Comparison of ENCODE assay signal across 8 mouse cellular contexts in the genomic region with DNA sequence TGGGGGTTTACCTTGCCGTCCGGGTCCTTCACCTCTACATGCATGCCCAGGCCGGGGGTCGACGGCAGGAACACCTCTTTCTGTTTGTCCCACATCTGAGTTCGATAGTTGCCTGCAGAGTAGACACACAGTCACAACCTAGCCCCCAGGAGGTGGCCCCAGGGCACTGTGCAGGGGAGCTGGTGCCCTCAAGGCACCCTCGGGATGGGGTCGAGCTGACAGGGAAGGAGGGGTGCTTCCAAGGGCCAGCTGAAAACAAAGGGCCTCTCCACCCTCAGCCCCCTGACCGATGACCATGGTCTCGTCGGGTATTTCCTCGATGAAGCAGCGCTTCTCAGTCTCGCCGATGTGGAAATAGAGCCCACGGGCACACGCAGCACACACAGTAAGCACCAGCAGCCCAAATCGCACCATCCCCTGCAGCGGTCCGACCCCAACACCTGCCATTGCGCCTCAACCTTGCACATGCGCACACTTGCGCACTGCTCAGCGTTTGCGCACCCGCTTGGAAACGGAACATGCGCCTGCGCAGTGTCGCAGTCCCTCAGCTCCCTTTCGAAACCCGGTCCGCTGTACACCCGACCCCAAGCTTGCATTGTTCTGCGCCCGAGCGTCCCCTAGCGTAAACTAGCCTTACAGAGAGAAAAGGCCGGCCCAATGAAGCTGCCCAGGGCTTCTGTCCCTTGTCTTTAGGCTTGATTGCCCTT. TPM values are rescaled to one million over a fixed set of nuclear protein-coding genes. Genes with fewer than 3 reads are reported as not detected.
DNase-seq lines count a peak whose midpoint lies in the region; ATAC-seq lines count a peak whose summit lies in the region.

A gene (minus strand): TSS at position 484 of the 707 bp plus-strand sequence.

- no peaks in the 10 kb centered on the region for H3K27me3 ChIP-seq in heart, embryonic 14.5 days (ENCODE audit: control insufficient read depth, insufficient read depth, low read length)
- no peaks in the 10 kb centered on the region for H3K27me3 ChIP-seq in liver, embryonic 13.5 days
- no peaks in the 10 kb centered on the region for H3K27me3 ChIP-seq in stomach, embryonic 16.5 days (ENCODE audit: control insufficient read depth, insufficient read depth, low read length)

- peak within 1 kb of the TSS; percentile 49 to 55; a peak in 3 of 4 replicates for H3K27ac ChIP-seq in heart, embryonic 14.5 days (replicated peaks in 1 of 2; ENCODE audit: control insufficient read depth in 1 of 2, insufficient read depth in 1 of 2, low read depth in 2 of 2, low read length in 2 of 2)
- peak within 1 kb of the TSS; percentile 74 for H3K27ac ChIP-seq in liver, embryonic 13.5 days
- peak within 1 kb of the TSS; percentile 10; the same call in 1 of the 2 replicates for H3K27ac ChIP-seq in stomach, embryonic 16.5 days (ENCODE audit: low read length)

- under 1% methylated on average over 39 of the region's 39 CpGs for WGBS in heart, embryonic 14.5 days
- WGBS in liver, embryonic 13.5 days (ENCODE audit: insufficient replicate concordance) = under 1% methylated on average over 39 of the region's 39 CpGs
- under 1% methylated on average over 39 of the region's 39 CpGs for WGBS in stomach, embryonic 16.5 days

- peak; percentile 83 for DNase-seq in c-Kit-negative CD71-positive TER-119-positive erythroid progenitor cells, embryonic 14.5 days (ENCODE audit: low read depth, low spot score)
- peak; percentile 89 for DNase-seq in fibroblast of lung, adult 2 months (ENCODE audit: low read depth)
- peak; percentile 99 for DNase-seq in kidney, postnatal 14 days
- DNase-seq in liver, embryonic 13.5 days = peak; percentile 93
- DNase-seq in neural tube, embryonic 10.5 days (ENCODE audit: extremely low spot score, low spot score) = peak; percentile 96

- H3K36me3 ChIP-seq in heart, embryonic 14.5 days (ENCODE audit: control insufficient read depth, insufficient read depth, low read length) = peaks cover 33% of the 10 kb centered on the region
- H3K36me3 ChIP-seq in liver, embryonic 13.5 days = peaks cover 17% of the 10 kb centered on the region
- peaks cover 8% of the 10 kb centered on the region; the same call in 1 of the 2 replicates for H3K36me3 ChIP-seq in stomach, embryonic 16.5 days (ENCODE audit: control insufficient read depth, insufficient read depth, low read length)

- H3K4me1 ChIP-seq in heart, embryonic 14.5 days (ENCODE audit: control insufficient read depth in 2 of 2, insufficient read depth in 2 of 2, low read length in 2 of 2) = peaks cover 7 to 18% of the 10 kb centered on the region in 2 experiments
- H3K4me1 ChIP-seq in liver, embryonic 13.5 days (replicated peaks) = peaks cover 25% of the 10 kb centered on the region
- H3K4me1 ChIP-seq in stomach, embryonic 16.5 days (ENCODE audit: control insufficient read depth, insufficient read depth, low read length) = peaks cover 18% of the 10 kb centered on the region

- peak; percentile 97 for ATAC-seq in CD4-positive, CD25-positive, alpha-beta regulatory T cell, adult 4 months
- peak; percentile 95 for ATAC-seq in heart, embryonic 14.5 days (ENCODE audit: insufficient number of reproducible peaks, insufficient read depth, low FRiP score, low read depth)
- peak; percentile 98 for ATAC-seq in liver, embryonic 13.5 days (ENCODE audit: low read depth)
- ATAC-seq in stomach, embryonic 16.5 days (ENCODE audit: insufficient read depth, low FRiP score) = peak; percentile 98

- peak within 1 kb of the TSS; percentile 66 to 90 for H3K4me3 ChIP-seq in heart, embryonic 14.5 days (ENCODE audit: control insufficient read depth in 1 of 2, insufficient read depth in 1 of 2, low read depth in 1 of 2, low read length in 2 of 2)
- peak within 1 kb of the TSS; percentile 88 for H3K4me3 ChIP-seq in liver, embryonic 13.5 days (replicated peaks)
- H3K4me3 ChIP-seq in stomach, embryonic 16.5 days (replicated peaks; ENCODE audit: low read length) = peak within 1 kb of the TSS; percentile 91

- no peaks in the 10 kb centered on the region for H3K9me3 ChIP-seq in heart, embryonic 14.5 days (ENCODE audit: control insufficient read depth, low read length)
- H3K9me3 ChIP-seq in liver, embryonic 13.5 days (replicated peaks) = no peaks in the 10 kb centered on the region
- H3K9me3 ChIP-seq in stomach, embryonic 16.5 days (replicated peaks; ENCODE audit: control insufficient read depth, low read length) = no peaks in the 10 kb centered on the region

- H3K9ac ChIP-seq in heart, embryonic 14.5 days (ENCODE audit: low read length) = peak within 1 kb of the TSS; percentile 95
- H3K9ac ChIP-seq in liver, embryonic 13.5 days = peak within 1 kb of the TSS; percentile 94
- H3K9ac ChIP-seq in stomach, embryonic 16.5 days (ENCODE audit: low read length) = peak within 1 kb of the TSS; percentile 95

- peak within 1 kb of the TSS; percentile 96 for H3K4me2 ChIP-seq in heart, embryonic 14.5 days (ENCODE audit: low read length)
- peak within 1 kb of the TSS; percentile 97 for H3K4me2 ChIP-seq in liver, embryonic 13.5 days
- H3K4me2 ChIP-seq in stomach, embryonic 16.5 days (ENCODE audit: low read depth, low read length) = peak within 1 kb of the TSS; percentile 93

RNA-seq across cellular contexts. Expression of the gene that starts here (rescaled TPM):
- polyA plus RNA-seq in CD4-positive, CD25-positive, alpha-beta regulatory T cell, adult 4 months (2017; shearing (Covaris generic)) = 10 to 100 TPM; 76.3 to 100.0 TPM
- polyA plus RNA-seq in heart, embryonic 14.5 days (2014; fragmentation: Nextera tagmentation; extraction: Ambion mirVana) = 90.6 and 92.2 TPM in 2 replicates
- 37.0 and 42.9 TPM in 2 replicates for polyA plus RNA-seq in liver, embryonic 13.5 days (2015; fragmentation: Nextera tagmentation; extraction: Ambion mirVana)
- 119 and 122 TPM in 2 replicates for polyA plus RNA-seq in stomach, embryonic 16.5 days (2015; fragmentation: Nextera tagmentation; extraction: Ambion mirVana)

Comparison
In these comparisons a context has a peak if more than half of its experiments do, and no peak if none do; other contexts are left out.
1. Peak in every context shown above with its lines: DNase-seq, ATAC-seq, H3K4me3 ChIP-seq and H3K27ac ChIP-seq.
2. H3K27ac ChIP-seq: peak in every context shown above with its lines; median percentile 74 in liver, embryonic 13.5 days; 52 in heart, embryonic 14.5 days; 10 in stomach, embryonic 16.5 days.